Mouse (Mus musculus): ENCODE measurements around the gene Zic5. TPM values are rescaled to one million over a fixed set of nuclear protein-coding genes. Genes with fewer than 3 reads are reported as not detected.
"Not testable (repeated sequence)": the region's sequence is repeated elsewhere in the genome, so short reads cannot be mapped to it uniquely, and the experiment has no call there.

Zic5 gene
- total RNA-seq, 2 experiments from 2014 or later, result not detected

DNA sequence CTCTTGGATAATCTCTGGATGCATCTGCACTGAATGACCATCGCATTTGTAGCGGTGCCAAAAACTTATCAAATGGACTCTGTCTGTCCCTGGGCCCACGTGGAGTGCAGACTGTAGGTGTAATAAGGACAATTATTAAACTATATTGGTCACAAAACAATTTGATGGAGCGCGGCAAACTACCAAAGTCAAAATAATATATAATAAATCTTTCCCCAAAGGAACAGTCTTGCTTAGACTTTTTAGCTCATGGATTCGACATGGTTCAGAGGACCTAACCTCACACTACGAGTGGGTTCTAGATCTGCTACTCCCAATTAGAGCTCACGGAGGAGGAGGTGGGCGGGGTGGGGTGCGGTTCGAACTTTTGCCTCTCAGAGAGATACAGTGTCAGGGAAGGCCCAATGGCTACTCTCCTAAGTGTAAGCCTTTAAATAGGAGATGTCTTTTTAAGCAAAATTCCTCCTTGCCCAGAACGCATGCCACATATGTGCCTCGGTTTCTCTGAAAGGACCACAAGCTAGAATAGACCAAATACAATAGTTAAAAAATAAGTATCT lies 534 bp upstream of the Zic5 start:
- DNase-seq (ENCODE audit: low spot score in 2 of 2), result no peak

DNA sequence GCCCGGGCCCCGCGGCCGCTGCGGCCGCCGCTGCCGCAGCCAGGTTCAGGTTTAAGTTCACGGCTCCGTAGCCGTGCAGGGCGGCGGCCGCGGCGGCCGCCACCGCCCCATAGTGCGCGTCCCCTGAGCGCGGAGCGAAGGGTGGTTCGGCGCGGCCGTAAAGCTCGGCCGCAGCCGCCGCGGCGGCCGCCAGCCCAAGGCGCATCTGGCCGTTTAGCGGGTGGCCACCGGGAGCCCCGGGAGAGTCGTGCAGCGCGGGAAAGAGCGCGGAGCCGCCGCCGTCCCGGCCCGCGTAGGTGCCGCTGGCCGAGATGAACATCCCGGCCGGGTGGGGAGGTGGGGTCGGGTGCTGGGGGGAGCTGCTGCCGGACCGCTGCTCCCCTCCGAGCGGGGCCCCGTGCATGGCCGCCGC lies 1.1 kb downstream of the Zic5 start:
- no peak for DNase-seq (ENCODE audit: low spot score in 2 of 2)

- not testable (repeated sequence) for DNase-seq (ENCODE audit: low spot score in 2 of 2)
Measured at GRCm38 (mm10) chr14:122463734-122464341, 1.6 kb downstream of the Zic5 start.

GRCm38 (mm10) chr14:122463080-122463691 lies 2.3 kb downstream of the Zic5 start:
- DNase-seq (ENCODE audit: low spot score in 2 of 2), result no peak

DNA sequence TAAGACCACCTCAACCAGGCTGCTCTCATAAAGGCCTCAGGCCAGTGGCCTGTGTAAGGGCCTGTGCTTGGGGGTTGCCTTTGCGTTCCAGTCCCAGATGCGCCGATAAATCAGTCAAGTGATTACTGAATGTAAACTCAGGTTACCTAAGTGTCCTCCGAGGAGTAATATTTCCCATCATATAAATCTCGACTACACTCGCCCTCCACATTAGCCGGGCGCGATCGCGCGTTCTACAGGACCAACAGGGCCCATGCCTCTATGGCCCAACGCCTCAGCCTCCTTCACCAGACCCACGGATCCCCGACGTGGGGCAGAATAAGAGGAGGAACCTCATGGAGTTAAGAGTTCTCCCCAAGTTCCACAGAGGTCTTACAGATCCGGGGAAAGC lies 2.8 kb downstream of the Zic5 start:
- no peak for DNase-seq (ENCODE audit: low spot score in 2 of 2)

DNA sequence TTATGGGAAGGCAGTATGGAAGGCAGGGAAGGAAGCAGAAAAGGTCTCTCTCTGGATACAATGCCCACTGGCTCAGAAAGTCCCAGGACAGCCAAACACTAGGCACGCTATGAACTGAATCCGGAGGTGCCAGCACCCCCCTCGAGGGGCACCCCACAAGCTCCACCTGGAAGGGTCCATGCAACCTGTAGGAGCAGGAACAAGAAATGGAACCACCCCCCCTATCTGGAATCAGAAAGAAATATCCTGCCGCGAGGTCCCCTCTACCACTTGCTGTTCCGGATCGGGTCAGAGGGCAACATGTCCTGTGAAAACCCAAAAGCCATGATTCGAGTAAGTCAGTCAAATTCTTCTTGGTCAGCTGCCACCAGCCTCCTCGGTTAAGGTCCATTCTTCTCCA lies 3.5 kb downstream of the Zic5 start:
- DNase-seq (ENCODE audit: low spot score in 2 of 2), result no peak

- no peak for DNase-seq (ENCODE audit: low spot score in 2 of 2)
Measured at GRCm38 (mm10) chr14:122461500-122461899, 4.0 kb downstream of the Zic5 start.

DNA sequence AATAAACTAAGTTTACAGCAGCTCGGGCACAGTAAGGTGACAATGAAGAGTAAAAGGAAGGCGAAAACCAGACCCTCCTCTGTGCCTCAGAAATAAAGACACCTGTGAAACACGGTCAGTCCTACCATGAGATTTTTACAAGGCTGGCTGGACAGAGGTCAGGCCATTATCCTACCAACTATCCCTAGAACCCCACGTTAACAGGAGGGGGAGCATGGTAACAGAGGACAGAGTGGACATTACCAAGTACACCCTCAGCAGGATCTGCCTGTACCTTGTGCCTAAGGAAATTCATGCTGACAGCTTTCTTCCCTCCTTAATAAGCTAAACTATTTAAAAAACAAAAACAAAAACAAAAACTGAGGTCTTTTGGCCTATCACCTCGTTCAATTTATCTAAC lies 5.3 kb downstream of the Zic5 start:
- no peak for DNase-seq (ENCODE audit: low spot score in 2 of 2)

DNA sequence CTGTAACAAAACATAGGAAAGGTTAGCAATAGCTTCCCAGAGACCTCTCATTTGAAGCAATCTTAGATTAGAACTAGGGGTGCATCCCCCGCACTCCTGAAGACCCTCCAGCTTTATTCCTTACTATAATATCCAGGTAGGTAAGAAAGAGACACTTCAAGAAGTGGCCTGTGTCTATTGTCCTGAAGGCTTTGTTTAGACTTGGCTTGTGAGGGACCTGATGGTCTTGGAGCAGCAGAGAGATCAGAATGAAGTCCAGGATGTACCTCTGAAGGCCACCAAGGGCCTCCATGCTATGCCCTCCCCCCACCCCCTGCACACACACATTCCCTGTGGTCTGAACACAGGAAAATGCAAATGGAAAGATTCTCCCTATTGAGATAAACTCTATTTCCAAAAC lies 5.7 kb downstream of the Zic5 start:
- DNase-seq (ENCODE audit: low spot score in 2 of 2), result no peak

GRCm38 (mm10) chr14:122459332-122459731 lies 6.1 kb downstream of the Zic5 start:
- not testable (repeated sequence) for DNase-seq (ENCODE audit: low spot score in 2 of 2)

DNA sequence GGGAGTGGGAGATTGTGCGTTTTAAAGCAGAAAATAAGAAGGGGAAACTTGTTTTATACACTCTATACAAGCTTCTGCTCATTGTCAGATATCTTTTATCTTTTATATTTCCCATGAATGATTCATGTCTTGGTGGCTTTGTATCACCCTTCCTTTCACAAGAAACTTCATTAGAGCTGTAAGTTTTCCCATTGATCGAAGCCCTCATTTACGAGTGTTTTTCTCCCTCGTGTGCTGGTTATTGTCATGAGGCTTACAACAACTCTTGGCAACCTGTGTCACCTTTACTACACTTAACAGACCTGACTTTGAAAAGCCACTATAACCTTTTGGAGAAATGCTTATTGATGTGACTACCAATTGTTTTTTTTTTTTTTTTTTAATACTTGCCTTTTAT lies 9.9 kb downstream of the Zic5 start:
- no peak for DNase-seq (ENCODE audit: low spot score in 2 of 2)

GRCm38 (mm10) chr14:122454901-122455561 lies 10.4 kb downstream of the Zic5 start:
- no peak for DNase-seq (ENCODE audit: low spot score in 2 of 2)

DNA sequence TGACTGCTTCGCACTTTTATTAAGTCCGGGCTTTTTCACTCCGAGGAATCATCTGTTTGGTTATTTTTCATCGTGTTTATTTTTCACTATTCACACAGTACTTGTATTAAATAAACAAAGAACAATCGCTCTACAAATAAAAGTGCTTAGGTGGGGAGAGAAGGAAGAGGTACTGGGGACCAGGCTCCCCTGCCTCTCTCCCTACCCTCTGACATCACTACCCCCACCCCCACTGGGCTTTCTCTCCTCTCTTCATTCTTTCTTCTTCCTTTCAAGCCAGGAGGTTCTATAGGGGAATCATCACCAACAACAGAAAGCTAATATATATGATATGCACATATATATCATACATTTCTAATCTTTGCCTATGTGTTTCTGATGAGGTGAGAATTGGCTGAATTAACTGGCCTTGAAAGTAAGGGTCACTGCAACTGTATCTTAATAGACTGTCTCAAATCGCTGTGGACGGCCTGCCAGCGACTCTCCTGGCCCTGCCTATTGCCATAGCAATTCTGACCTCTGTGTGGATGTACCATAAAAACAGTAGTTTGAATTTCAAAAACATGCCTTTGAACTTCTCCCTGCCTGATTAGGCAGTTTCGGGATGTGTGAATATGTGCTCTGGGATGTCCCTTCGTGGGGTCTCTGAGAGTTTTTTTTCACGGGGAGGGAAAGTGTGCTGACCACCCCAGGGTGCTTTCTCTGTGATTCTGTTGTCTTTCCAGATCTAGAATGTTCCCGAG lies 11.3 kb downstream of the Zic5 start:
- no peak for DNase-seq (ENCODE audit: low spot score in 2 of 2)

DNA sequence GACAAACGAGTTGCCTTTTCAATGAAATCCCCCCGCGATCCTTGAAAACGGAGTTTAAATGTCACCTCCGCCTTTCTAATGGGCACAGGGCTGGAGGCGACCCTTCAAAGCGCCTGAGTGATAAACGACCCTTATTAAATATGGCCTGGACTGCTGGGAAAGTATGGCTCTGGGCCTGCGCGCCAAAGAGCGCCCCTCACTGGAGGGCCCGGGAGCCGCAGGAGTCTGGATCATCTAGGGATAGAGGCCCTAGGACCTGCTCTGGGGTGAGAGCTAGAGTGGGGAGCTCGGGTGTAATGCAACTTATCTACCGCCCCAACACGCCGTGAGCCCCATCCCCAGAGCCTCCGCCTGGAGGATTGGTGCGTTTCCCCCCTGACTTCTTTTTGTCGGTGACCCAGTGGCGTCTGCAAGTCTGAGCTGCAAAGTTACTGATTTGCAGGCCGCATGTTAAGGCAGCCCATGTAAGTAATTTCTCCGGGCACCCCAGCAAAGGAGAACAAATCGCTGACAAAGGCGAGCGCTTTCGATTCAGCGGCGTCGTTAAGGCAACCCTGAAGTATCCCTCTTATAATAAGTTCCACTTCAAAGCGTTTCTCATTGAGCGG lies 12.0 kb downstream of the Zic5 start:
- DNase-seq (ENCODE audit: low spot score in 2 of 2), result no peak

- DNase-seq (ENCODE audit: low spot score in 2 of 2), result no peak
Measured at GRCm38 (mm10) chr14:122452701-122453387, 12.6 kb downstream of the Zic5 start.

DNA sequence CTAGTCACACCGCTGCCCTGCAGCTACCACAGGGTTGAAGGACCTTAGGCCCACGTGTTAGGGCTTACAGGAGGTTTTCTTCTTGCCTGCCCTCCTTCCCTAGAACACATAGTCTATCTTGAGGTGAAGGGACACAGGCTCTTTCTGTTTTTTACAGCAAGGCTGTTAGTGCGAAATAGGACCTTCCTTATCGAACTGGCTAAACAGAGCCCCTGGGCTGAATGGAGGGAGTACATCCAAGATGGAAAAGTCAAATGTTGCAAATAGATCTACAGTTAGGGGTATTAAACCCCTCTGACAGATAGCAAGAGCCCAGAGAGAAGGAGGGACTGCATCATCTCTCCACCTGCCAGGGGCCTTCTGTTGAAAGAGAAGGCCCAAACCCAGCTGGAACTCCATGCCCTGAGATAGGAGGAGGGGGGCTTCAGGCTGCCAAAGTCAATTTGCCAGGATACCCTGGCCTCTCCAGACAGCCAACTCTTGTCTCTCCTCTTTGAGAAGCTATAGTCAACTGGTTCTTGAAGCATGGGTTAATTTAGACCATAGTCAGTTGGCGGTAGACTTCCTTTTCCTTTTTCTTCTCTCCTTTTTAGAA lies 13.8 kb downstream of the Zic5 start:
- no peak for DNase-seq (ENCODE audit: low spot score in 2 of 2)

DNA sequence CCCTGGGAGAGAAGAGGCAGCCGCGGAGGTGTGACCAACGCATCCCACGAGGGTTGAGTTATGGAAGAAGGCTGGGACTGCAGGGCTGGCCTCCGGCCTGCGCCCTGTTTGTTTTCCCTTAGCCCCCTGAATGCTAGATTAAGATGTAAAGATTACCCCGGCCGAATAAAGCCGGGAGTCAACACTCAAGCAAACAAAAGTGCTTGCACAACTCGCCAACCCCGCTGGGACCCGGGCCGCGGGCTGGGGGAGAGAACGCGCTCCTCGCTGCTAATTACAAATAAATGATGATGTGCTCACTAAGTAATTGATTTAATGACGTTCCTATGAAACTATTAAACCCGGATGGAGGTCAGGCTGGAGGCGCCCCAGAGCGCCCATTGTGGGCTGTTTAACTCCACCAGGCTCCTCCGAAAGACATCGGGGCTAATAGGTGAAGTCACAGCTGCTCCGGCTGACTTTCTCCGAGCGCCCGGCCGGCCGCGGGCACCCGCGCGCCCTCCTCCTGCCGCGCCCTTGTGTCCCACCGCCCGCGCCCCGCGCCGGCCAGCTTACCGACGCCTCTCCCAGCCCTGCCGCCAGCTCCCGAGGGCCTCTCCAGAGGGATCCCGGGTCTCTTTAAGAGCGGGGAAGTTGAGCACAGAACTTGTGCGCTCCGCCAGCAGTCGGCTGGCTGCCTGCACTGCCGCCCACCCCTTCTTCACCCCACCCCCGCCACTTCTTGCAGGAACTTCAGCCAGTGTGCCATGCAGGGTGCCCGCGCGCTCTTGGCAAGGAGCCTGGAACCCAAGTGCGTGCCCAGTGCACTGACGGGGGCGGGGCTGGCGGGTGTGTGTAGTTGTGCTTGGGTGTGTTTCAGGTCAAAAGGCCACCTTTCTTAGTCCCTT lies 14.7 kb downstream of the Zic5 start, which contains the start of gene Gm5089:
Gene Gm5089, minus strand, starts transcription at position 620 of the 887 bp plus-strand sequence.
- no peak for DNase-seq (ENCODE audit: low spot score in 2 of 2)

DNA sequence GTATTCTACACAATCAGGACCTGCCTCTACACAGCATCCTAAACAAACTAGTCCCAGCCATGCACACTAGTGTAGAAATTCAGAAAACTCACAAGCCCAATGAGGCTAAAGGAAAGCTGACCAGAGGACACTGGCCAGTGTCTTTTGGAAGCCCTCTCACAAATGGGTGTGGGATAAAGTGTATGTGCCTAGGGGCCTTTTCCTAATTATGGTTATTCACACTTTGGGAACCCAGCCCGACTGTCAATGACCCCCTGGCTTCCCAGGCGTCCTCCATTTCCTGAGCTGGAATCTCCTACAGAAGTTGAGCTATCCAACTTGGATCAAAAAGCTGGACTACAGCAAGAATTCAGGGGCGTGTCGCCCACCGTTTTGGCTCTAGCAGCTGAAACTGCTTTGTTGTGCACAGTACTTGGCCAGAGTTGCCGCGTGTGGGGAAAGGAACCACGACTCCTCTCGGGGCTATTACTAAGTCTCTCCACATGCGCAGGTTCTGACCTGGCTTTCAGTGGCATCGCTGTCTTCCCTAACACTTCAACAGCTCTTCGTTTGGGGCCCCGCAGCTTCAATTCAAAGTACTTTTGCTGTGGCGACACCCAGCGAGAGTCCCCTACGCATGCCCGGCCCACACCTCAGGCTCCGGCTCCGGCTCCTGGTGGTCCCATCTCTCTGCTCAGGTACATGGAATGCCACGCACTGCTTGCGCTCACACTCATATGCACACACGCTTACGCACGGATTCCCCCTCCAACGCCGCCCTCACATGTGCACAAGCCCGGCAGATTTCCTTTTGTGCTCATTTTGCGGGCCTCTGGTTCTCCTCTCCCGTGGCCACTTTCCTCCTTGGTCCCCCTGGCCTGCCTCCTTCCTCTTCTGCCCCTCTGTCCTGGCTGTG lies 15.6 kb downstream of the Zic5 start:
- no peak for DNase-seq (ENCODE audit: low spot score in 2 of 2)
